26 mouse cellular contexts compared by ENCODE assay signal in the genomic region with DNA sequence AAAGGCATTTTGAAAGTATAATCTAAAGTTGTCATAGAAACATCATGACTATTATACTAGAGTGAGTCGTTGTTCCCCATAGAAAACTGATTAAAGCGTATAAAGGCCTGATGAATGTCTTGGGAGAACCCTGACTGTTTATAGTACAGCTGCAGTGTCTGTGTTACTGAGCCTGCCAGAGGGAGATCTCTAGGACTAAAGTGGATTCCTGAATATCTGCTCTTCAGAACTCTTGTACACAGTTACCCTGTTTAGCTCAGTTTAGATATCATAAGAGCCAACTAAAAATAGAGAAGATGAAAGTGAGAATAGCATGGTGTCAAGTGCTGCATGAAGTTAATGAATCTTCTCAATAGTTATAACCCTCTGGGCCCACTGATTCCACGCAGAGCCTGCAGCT. TPM values are rescaled to one million over a fixed set of nuclear protein-coding genes. Genes with fewer than 3 reads are reported as not detected.
DNase-seq lines count a peak whose midpoint lies in the region; ATAC-seq lines count a peak whose summit lies in the region.
"Had no signal": no experiment of that assay in that cellular context is flagged by ENCODE, and none has a peak within 500 bp of the region (broad histone marks: within the 10 kb centered on the region; RNA-seq: fewer than 3 reads in every experiment).

No protein-coding gene starts in this region.

- no peak overlapping the region for H3K9ac ChIP-seq in hindbrain, embryonic 14.5 days
- no peak overlapping the region for H3K9ac ChIP-seq in hindbrain, embryonic 13.5 days
- H3K9ac ChIP-seq in heart, embryonic 11.5 days (ENCODE audit: low read depth, low read length): no peak overlapping the region
- H3K9ac ChIP-seq in heart, embryonic 14.5 days (ENCODE audit: low read length): peak overlapping the region; percentile 45
- no peak overlapping the region for H3K9ac ChIP-seq in neural tube, embryonic 12.5 days
- no peak overlapping the region for H3K9ac ChIP-seq in forebrain, embryonic 16.5 days (replicated peaks; ENCODE audit: low read depth, low read length)
- H3K9ac ChIP-seq: hindbrain, embryonic 15.5 days; neural tube, embryonic 13.5 days; stomach, embryonic 15.5 days had no signal

- peaks cover 13% of the 10 kb centered on the region; the same call in 1 of the 2 replicates for H3K4me1 ChIP-seq in hindbrain, embryonic 14.5 days (replicated peaks; ENCODE audit: control insufficient read depth, insufficient read depth, low read length)
- H3K4me1 ChIP-seq in hindbrain, embryonic 13.5 days (replicated peaks): peaks cover 14% of the 10 kb centered on the region; the same call in 1 of the 2 replicates
- peaks cover 10% of the 10 kb centered on the region; the same call in 1 of the 2 replicates for H3K4me1 ChIP-seq in heart, embryonic 11.5 days (ENCODE audit: control insufficient read depth, insufficient read depth, low read length)
- peaks cover 4 to 20% of the 10 kb centered on the region in 2 experiments; a peak in 3 of 4 replicates for H3K4me1 ChIP-seq in heart, embryonic 14.5 days (ENCODE audit: control insufficient read depth in 2 of 2, insufficient read depth in 2 of 2, low read length in 2 of 2)
- peaks cover 6% of the 10 kb centered on the region for H3K4me1 ChIP-seq in neural tube, embryonic 12.5 days
- peaks cover 4% of the 10 kb centered on the region for H3K4me1 ChIP-seq in forebrain, embryonic 16.5 days (replicated peaks; ENCODE audit: control insufficient read depth, insufficient read depth, low read length)
- H3K4me1 ChIP-seq: stomach, embryonic 15.5 days had no signal

- no peaks in the 10 kb centered on the region for H3K9me3 ChIP-seq in hindbrain, embryonic 14.5 days (ENCODE audit: control insufficient read depth, low read length)
- no peaks in the 10 kb centered on the region for H3K9me3 ChIP-seq in hindbrain, embryonic 13.5 days
- no peaks in the 10 kb centered on the region for H3K9me3 ChIP-seq in heart, embryonic 11.5 days (replicated peaks; ENCODE audit: control insufficient read depth, low read length)
- H3K9me3 ChIP-seq in heart, embryonic 14.5 days (ENCODE audit: control insufficient read depth, low read length): no peaks in the 10 kb centered on the region
- H3K9me3 ChIP-seq in neural tube, embryonic 12.5 days: no peaks in the 10 kb centered on the region
- H3K9me3 ChIP-seq in forebrain, embryonic 16.5 days (ENCODE audit: control insufficient read depth, low read length): no peaks in the 10 kb centered on the region
- H3K9me3 ChIP-seq: forebrain, embryonic 10.5 days; hindbrain, embryonic 15.5 days; neural tube, embryonic 13.5 days; stomach, embryonic 15.5 days had no signal

- no peak for DNase-seq in hindbrain, embryonic 14.5 days (ENCODE audit: low spot score)
- no peak for DNase-seq in adrenal gland, postnatal 25 days
- DNase-seq: adrenal gland, adult 8-10 months; cerebellum, adult 18-20 months; cerebellum, postnatal 14 days; kidney, adult 2 months; lung, postnatal 4 days; right cerebral cortex, adult 18-20 months; thymus, postnatal 25 days had no signal

- H3K27ac ChIP-seq in hindbrain, embryonic 14.5 days: no peak overlapping the region
- no peak overlapping the region; the same call in 1 of the 2 replicates for H3K27ac ChIP-seq in hindbrain, embryonic 13.5 days
- H3K27ac ChIP-seq in heart, embryonic 11.5 days (ENCODE audit: low read depth, low read length): peak overlapping the region; percentile 79
- H3K27ac ChIP-seq in heart, embryonic 14.5 days (replicated peaks in 1 of 2; ENCODE audit: control insufficient read depth in 1 of 2, insufficient read depth in 1 of 2, low read depth in 2 of 2, low read length in 2 of 2): peak overlapping the region; percentile 91 to 93
- no peak overlapping the region; the same call in 1 of the 2 replicates for H3K27ac ChIP-seq in neural tube, embryonic 12.5 days
- H3K27ac ChIP-seq in forebrain, embryonic 16.5 days (ENCODE audit: low read length): no peak overlapping the region
- H3K27ac ChIP-seq: forebrain, embryonic 10.5 days; hindbrain, embryonic 15.5 days; kidney, postnatal 0 days; neural tube, embryonic 13.5 days; stomach, embryonic 15.5 days had no signal

- no peak overlapping the region for H3K4me2 ChIP-seq in hindbrain, embryonic 14.5 days (replicated peaks)
- H3K4me2 ChIP-seq in hindbrain, embryonic 13.5 days: no peak overlapping the region
- H3K4me2 ChIP-seq in heart, embryonic 11.5 days: peak overlapping the region; percentile 49
- H3K4me2 ChIP-seq in heart, embryonic 14.5 days (ENCODE audit: low read length): peak overlapping the region; percentile 58
- H3K4me2 ChIP-seq in neural tube, embryonic 12.5 days (replicated peaks): no peak overlapping the region
- no peak overlapping the region for H3K4me2 ChIP-seq in forebrain, embryonic 16.5 days (ENCODE audit: low read length)
- H3K4me2 ChIP-seq: hindbrain, embryonic 15.5 days; neural tube, embryonic 13.5 days; stomach, embryonic 15.5 days had no signal

- H3K4me3 ChIP-seq in hindbrain, embryonic 14.5 days (replicated peaks; ENCODE audit: low read length): no peak overlapping the region
- no peak overlapping the region for H3K4me3 ChIP-seq in hindbrain, embryonic 13.5 days
- H3K4me3 ChIP-seq in heart, embryonic 11.5 days (ENCODE audit: low read depth, low read length): no peak overlapping the region
- no peak overlapping the region for H3K4me3 ChIP-seq in heart, embryonic 14.5 days (ENCODE audit: control insufficient read depth in 1 of 2, insufficient read depth in 1 of 2, low read depth in 1 of 2, low read length in 2 of 2)
- H3K4me3 ChIP-seq in neural tube, embryonic 12.5 days: no peak overlapping the region
- H3K4me3 ChIP-seq in forebrain, embryonic 16.5 days (replicated peaks; ENCODE audit: low read length): no peak overlapping the region
- H3K4me3 ChIP-seq: forebrain, embryonic 10.5 days; hindbrain, embryonic 15.5 days; neural tube, embryonic 13.5 days; stomach, embryonic 15.5 days had no signal

- H3K27me3 ChIP-seq in hindbrain, embryonic 14.5 days (ENCODE audit: control insufficient read depth, insufficient read depth, low read length): no peaks in the 10 kb centered on the region
- H3K27me3 ChIP-seq in hindbrain, embryonic 13.5 days: no peaks in the 10 kb centered on the region
- H3K27me3 ChIP-seq in heart, embryonic 11.5 days (ENCODE audit: control insufficient read depth, insufficient read depth, low read length): no peaks in the 10 kb centered on the region
- H3K27me3 ChIP-seq in heart, embryonic 14.5 days (ENCODE audit: control insufficient read depth, insufficient read depth, low read length): no peaks in the 10 kb centered on the region
- no peaks in the 10 kb centered on the region for H3K27me3 ChIP-seq in neural tube, embryonic 12.5 days (replicated peaks)
- no peaks in the 10 kb centered on the region for H3K27me3 ChIP-seq in forebrain, embryonic 16.5 days (replicated peaks; ENCODE audit: control insufficient read depth, insufficient read depth, low read length)
- H3K27me3 ChIP-seq: hindbrain, embryonic 15.5 days; neural tube, embryonic 13.5 days; stomach, embryonic 15.5 days had no signal

- WGBS in hindbrain, embryonic 14.5 days: 44% methylated on average over 3 of the region's 3 CpGs
- WGBS in hindbrain, embryonic 13.5 days: 45% methylated on average over 3 of the region's 3 CpGs
- 57% methylated on average over 3 of the region's 3 CpGs for WGBS in heart, embryonic 11.5 days (ENCODE audit: insufficient replicate concordance)
- 41% methylated on average over 3 of the region's 3 CpGs for WGBS in heart, embryonic 14.5 days
- 38% methylated on average over 3 of the region's 3 CpGs for WGBS in neural tube, embryonic 12.5 days
- 74% methylated on average over 3 of the region's 3 CpGs for WGBS in forebrain, embryonic 16.5 days

- ATAC-seq in hindbrain, embryonic 14.5 days (ENCODE audit: low FRiP score): peak; percentile 40; the same call in 1 of the 2 replicates
- no peak for ATAC-seq in hindbrain, embryonic 13.5 days (ENCODE audit: low FRiP score)
- peak; percentile 57; the same call in 1 of the 2 replicates for ATAC-seq in heart, embryonic 11.5 days (replicated peaks; ENCODE audit: insufficient number of reproducible peaks, low FRiP score, low TSS enrichment)
- ATAC-seq in heart, embryonic 14.5 days (ENCODE audit: insufficient number of reproducible peaks, insufficient read depth, low FRiP score, low read depth): peak; percentile 68
- peak; percentile 74 for ATAC-seq in neural tube, embryonic 12.5 days (ENCODE audit: low FRiP score, low read depth)
- no peak for ATAC-seq in forebrain, embryonic 16.5 days
- ATAC-seq: activated CD4-positive, CD25-positive, alpha-beta regulatory T cell, adult 4 months had no signal

- no peaks in the 10 kb centered on the region for H3K36me3 ChIP-seq in hindbrain, embryonic 14.5 days (replicated peaks; ENCODE audit: control insufficient read depth, insufficient read depth)
- H3K36me3 ChIP-seq in hindbrain, embryonic 13.5 days: no peaks in the 10 kb centered on the region
- H3K36me3 ChIP-seq in heart, embryonic 11.5 days (ENCODE audit: control insufficient read depth, insufficient read depth, low read length): no peaks in the 10 kb centered on the region
- peaks cover 4% of the 10 kb centered on the region for H3K36me3 ChIP-seq in heart, embryonic 14.5 days (ENCODE audit: control insufficient read depth, insufficient read depth, low read length)
- no peaks in the 10 kb centered on the region for H3K36me3 ChIP-seq in neural tube, embryonic 12.5 days
- H3K36me3 ChIP-seq in forebrain, embryonic 16.5 days (ENCODE audit: control insufficient read depth, insufficient read depth): no peaks in the 10 kb centered on the region
- H3K36me3 ChIP-seq: forebrain, embryonic 10.5 days; hindbrain, embryonic 15.5 days; neural tube, embryonic 13.5 days; stomach, embryonic 15.5 days had no signal

RNA-seq across cellular contexts. Expression of a gene that starts 10.6 kb away (rescaled TPM):
- polyA plus RNA-seq in hindbrain, embryonic 14.5 days (2014; fragmentation: Nextera tagmentation; extraction: Ambion mirVana): 18.4 and 18.5 TPM in 2 replicates
- 20.5 and 22.9 TPM in 2 replicates for polyA plus RNA-seq in hindbrain, embryonic 13.5 days (2015; fragmentation: Nextera tagmentation; extraction: Ambion mirVana)
- polyA plus RNA-seq in heart, embryonic 11.5 days (2014; fragmentation: Nextera tagmentation; extraction: Ambion mirVana): 34.4 and 36.3 TPM in 2 replicates
- polyA plus RNA-seq in heart, embryonic 14.5 days (2014; fragmentation: Nextera tagmentation; extraction: Ambion mirVana): 25.6 and 26.3 TPM in 2 replicates
- polyA plus RNA-seq in neural tube, embryonic 12.5 days (2016; fragmentation: Nextera tagmentation; extraction: Ambion mirVana): 28.6 and 29.5 TPM in 2 replicates
- 11.4 and 12.3 TPM in 2 replicates for total RNA-seq in adrenal gland, postnatal 25 days (2021)
- 16.6 and 17.0 TPM in 2 replicates for polyA plus RNA-seq in forebrain, embryonic 16.5 days (2015; fragmentation: Nextera tagmentation; extraction: Ambion mirVana)

RNA-seq across cellular contexts. Expression of a gene that starts 10.7 kb away (rescaled TPM):
- 29.0 and 33.4 TPM in 2 replicates for polyA plus RNA-seq in hindbrain, embryonic 14.5 days (2014; fragmentation: Nextera tagmentation; extraction: Ambion mirVana)
- polyA plus RNA-seq in hindbrain, embryonic 13.5 days (2015; fragmentation: Nextera tagmentation; extraction: Ambion mirVana): 33.6 and 33.7 TPM in 2 replicates
- 27.2 and 30.1 TPM in 2 replicates for polyA plus RNA-seq in heart, embryonic 11.5 days (2014; fragmentation: Nextera tagmentation; extraction: Ambion mirVana)
- 20.9 and 21.2 TPM in 2 replicates for polyA plus RNA-seq in heart, embryonic 14.5 days (2014; fragmentation: Nextera tagmentation; extraction: Ambion mirVana)
- polyA plus RNA-seq in neural tube, embryonic 12.5 days (2016; fragmentation: Nextera tagmentation; extraction: Ambion mirVana): 35.4 and 37.6 TPM in 2 replicates
- total RNA-seq in adrenal gland, postnatal 25 days (2021): 14.5 and 18.9 TPM in 2 replicates
- 40.4 and 46.0 TPM in 2 replicates for polyA plus RNA-seq in forebrain, embryonic 16.5 days (2015; fragmentation: Nextera tagmentation; extraction: Ambion mirVana)

RNA-seq across cellular contexts. Expression of a gene that starts 29.7 kb away (rescaled TPM):
- 0.13 TPM in 1 of 2 replicates, not detected in the other for polyA plus RNA-seq in hindbrain, embryonic 14.5 days (2014; fragmentation: Nextera tagmentation; extraction: Ambion mirVana)
- 0.22 TPM in 1 of 2 replicates, not detected in the other for polyA plus RNA-seq in hindbrain, embryonic 13.5 days (2015; fragmentation: Nextera tagmentation; extraction: Ambion mirVana)
- 0.20 and 0.72 TPM in 2 replicates for polyA plus RNA-seq in heart, embryonic 11.5 days (2014; fragmentation: Nextera tagmentation; extraction: Ambion mirVana)
- polyA plus RNA-seq in heart, embryonic 14.5 days (2014; fragmentation: Nextera tagmentation; extraction: Ambion mirVana): 0.19 and 0.31 TPM in 2 replicates
- polyA plus RNA-seq in neural tube, embryonic 12.5 days (2016; fragmentation: Nextera tagmentation; extraction: Ambion mirVana): not detected in 2 replicates
- 7.7 TPM in 1 of 2 replicates, not detected in the other for total RNA-seq in adrenal gland, postnatal 25 days (2021)
- 0.19 and 0.23 TPM in 2 replicates for polyA plus RNA-seq in forebrain, embryonic 16.5 days (2015; fragmentation: Nextera tagmentation; extraction: Ambion mirVana)
- total RNA-seq: layer of hippocampus, postnatal 14 days; megakaryocyte-erythroid progenitor cell, adult 5-6 weeks; MEL; monocyte, adult 5-6 weeks had no signal
- polyA plus RNA-seq: activated CD4-positive, CD25-positive, alpha-beta regulatory T cell, adult 4 months; embryonic facial prominence, embryonic 11.5 days; forebrain, embryonic 10.5 days; limb, embryonic 11.5 days had no signal

Comparison
In these comparisons a context has a peak if more than half of its experiments do, and no peak if none do; other contexts are left out.
1. ATAC-seq: peak in hindbrain, embryonic 14.5 days (single experiment), heart, embryonic 11.5 days (single experiment), heart, embryonic 14.5 days (single experiment) and neural tube, embryonic 12.5 days (single experiment); none in hindbrain, embryonic 13.5 days (single experiment) and forebrain, embryonic 16.5 days (single experiment).
2. H3K27ac ChIP-seq: peak in heart, embryonic 11.5 days (single experiment) and heart, embryonic 14.5 days (2 of 2); none in hindbrain, embryonic 14.5 days (single experiment), hindbrain, embryonic 13.5 days (single experiment), neural tube, embryonic 12.5 days (single experiment) and forebrain, embryonic 16.5 days (single experiment).
3. H3K4me2 ChIP-seq: peak in heart, embryonic 11.5 days (single experiment) and heart, embryonic 14.5 days (single experiment); none in hindbrain, embryonic 14.5 days (single experiment), hindbrain, embryonic 13.5 days (single experiment), neural tube, embryonic 12.5 days (single experiment) and forebrain, embryonic 16.5 days (single experiment).